Mouse (Mus musculus): ENCODE data around the gene Actr2. TPM values are rescaled to one million over a fixed set of nuclear protein-coding genes. Genes with fewer than 3 reads are reported as not detected.
"Not testable (repeated sequence)": the region's sequence is repeated elsewhere in the genome, so short reads cannot be mapped to it uniquely, and the experiment has no call there.

Gene Actr2
- polyA plus RNA-seq, 1 experiment from 2014 or later, result 78.0 TPM

- not testable (repeated sequence) for ATAC-seq (ENCODE audit: insufficient read depth, low FRiP score, low TSS enrichment); H3K4me1 ChIP-seq (ENCODE audit: control insufficient read depth, insufficient read depth, low read length); H3K27me3 ChIP-seq (ENCODE audit: control insufficient read depth, insufficient read depth, low read length); H3K4me3 ChIP-seq (ENCODE audit: low read depth, low read length); H3K4me2 ChIP-seq (ENCODE audit: low read depth); H3K27ac ChIP-seq (ENCODE audit: low read depth, low read length); H3K9me3 ChIP-seq (ENCODE audit: control insufficient read depth, low read length); H3K36me3 ChIP-seq (ENCODE audit: control insufficient read depth, insufficient read depth, low read length); DNase-seq (ENCODE audit: low spot score); H3K9ac ChIP-seq (ENCODE audit: low read length)
- WGBS, result 89% methylated on average over 4 of the region's 4 CpGs
Observed at GRCm38 (mm10) chr11:20143687-20144086, 31.0 kb upstream of the Actr2 start.

GRCm38 (mm10) chr11:20142516-20142915 is 29.8 kb upstream of the Actr2 start:
- no peaks in the 10 kb centered on the region for H3K4me1 ChIP-seq (ENCODE audit: control insufficient read depth, insufficient read depth, low read length)
- 93% methylated on average over 5 of the region's 5 CpGs for WGBS

GRCm38 (mm10) chr11:20140286-20140685 is 27.6 kb upstream of the Actr2 start:
- 87% methylated on average over 5 of the region's 5 CpGs for WGBS
- no peak for DNase-seq (ENCODE audit: low spot score)

More at GRCm38 (mm10) chr11:20142516-20142915, 29.8 kb upstream of the Actr2 start:
- H3K9ac ChIP-seq (ENCODE audit: low read length), result no peak overlapping the region
- no peaks in the 10 kb centered on the region for H3K27me3 ChIP-seq (ENCODE audit: control insufficient read depth, insufficient read depth, low read length)
- H3K27ac ChIP-seq (ENCODE audit: low read depth, low read length), result no peak overlapping the region
- DNase-seq (ENCODE audit: low spot score) (no peak), ATAC-seq (ENCODE audit: insufficient read depth, low FRiP score, low TSS enrichment) (no peak)
- H3K36me3 ChIP-seq (ENCODE audit: control insufficient read depth, insufficient read depth, low read length), result no peaks in the 10 kb centered on the region
- no peak overlapping the region for H3K4me3 ChIP-seq (ENCODE audit: low read depth, low read length)
- H3K4me2 ChIP-seq (ENCODE audit: low read depth), result no peak overlapping the region
- no peaks in the 10 kb centered on the region for H3K9me3 ChIP-seq (ENCODE audit: control insufficient read depth, low read length)

GRCm38 (mm10) chr11:20139711-20140110 is 27.0 kb upstream of the Actr2 start:
- ATAC-seq (ENCODE audit: insufficient read depth, low FRiP score, low TSS enrichment), result no peak
- Histone ChIP-seq H3K9me3 (ENCODE audit: control insufficient read depth, low read length) (no peaks in the 10 kb centered on the region), H3K27me3 (ENCODE audit: control insufficient read depth, insufficient read depth, low read length) (no peaks in the 10 kb centered on the region), H3K4me1 (ENCODE audit: control insufficient read depth, insufficient read depth, low read length) (no peaks in the 10 kb centered on the region), H3K36me3 (ENCODE audit: control insufficient read depth, insufficient read depth, low read length) (no peaks in the 10 kb centered on the region), H3K4me3 (ENCODE audit: low read depth, low read length) (no peak overlapping the region), H3K27ac (ENCODE audit: low read depth, low read length) (no peak overlapping the region), H3K4me2 (ENCODE audit: low read depth) (no peak overlapping the region), H3K9ac (ENCODE audit: low read length) (no peak overlapping the region)
- no peak for DNase-seq (ENCODE audit: low spot score)
- 90% methylated on average over 2 of the region's 2 CpGs for WGBS

More at GRCm38 (mm10) chr11:20140286-20140685, 27.6 kb upstream of the Actr2 start:
- Histone ChIP-seq H3K4me3 (ENCODE audit: low read depth, low read length) (no peak overlapping the region), H3K4me1 (ENCODE audit: control insufficient read depth, insufficient read depth, low read length) (no peaks in the 10 kb centered on the region), H3K9me3 (ENCODE audit: control insufficient read depth, low read length) (no peaks in the 10 kb centered on the region), H3K9ac (ENCODE audit: low read length) (no peak overlapping the region), H3K4me2 (ENCODE audit: low read depth) (no peak overlapping the region), H3K27ac (ENCODE audit: low read depth, low read length) (no peak overlapping the region), H3K36me3 (ENCODE audit: control insufficient read depth, insufficient read depth, low read length) (no peaks in the 10 kb centered on the region), H3K27me3 (ENCODE audit: control insufficient read depth, insufficient read depth, low read length) (no peaks in the 10 kb centered on the region)
- no peak for ATAC-seq (ENCODE audit: insufficient read depth, low FRiP score, low TSS enrichment)

GRCm38 (mm10) chr11:20138498-20139208 is 25.9 kb upstream of the Actr2 start:
- H3K4me1 ChIP-seq (ENCODE audit: control insufficient read depth, insufficient read depth, low read length), result no peaks in the 10 kb centered on the region
- H3K9ac ChIP-seq (ENCODE audit: low read length), result no peak overlapping the region
- H3K36me3 ChIP-seq (ENCODE audit: control insufficient read depth, insufficient read depth, low read length), result no peaks in the 10 kb centered on the region
- no peaks in the 10 kb centered on the region for H3K27me3 ChIP-seq (ENCODE audit: control insufficient read depth, insufficient read depth, low read length)
- 90% methylated on average over 6 of the region's 6 CpGs for WGBS
- no peak for ATAC-seq (ENCODE audit: insufficient read depth, low FRiP score, low TSS enrichment)
- H3K4me3 ChIP-seq (ENCODE audit: low read depth, low read length), result no peak overlapping the region
- no peaks in the 10 kb centered on the region for H3K9me3 ChIP-seq (ENCODE audit: control insufficient read depth, low read length)
- DNase-seq (ENCODE audit: low spot score), result no peak
- H3K4me2 ChIP-seq (ENCODE audit: low read depth), result no peak overlapping the region
- H3K27ac ChIP-seq (ENCODE audit: low read depth, low read length), result no peak overlapping the region

GRCm38 (mm10) chr11:20137872-20138271 is 25.2 kb upstream of the Actr2 start:
- H3K27me3 ChIP-seq (ENCODE audit: control insufficient read depth, insufficient read depth, low read length), result no peaks in the 10 kb centered on the region
- H3K27ac ChIP-seq (ENCODE audit: low read depth, low read length), result no peak overlapping the region
- 90% methylated on average over 2 of the region's 2 CpGs for WGBS
- DNase-seq (ENCODE audit: low spot score) (no peak), ATAC-seq (ENCODE audit: insufficient read depth, low FRiP score, low TSS enrichment) (no peak)
- H3K4me1 ChIP-seq (ENCODE audit: control insufficient read depth, insufficient read depth, low read length), result no peaks in the 10 kb centered on the region
- no peak overlapping the region for H3K4me3 ChIP-seq (ENCODE audit: low read depth, low read length)
- no peak overlapping the region for H3K4me2 ChIP-seq (ENCODE audit: low read depth)
- no peaks in the 10 kb centered on the region for H3K9me3 ChIP-seq (ENCODE audit: control insufficient read depth, low read length)
- no peaks in the 10 kb centered on the region for H3K36me3 ChIP-seq (ENCODE audit: control insufficient read depth, insufficient read depth, low read length)
- no peak overlapping the region for H3K9ac ChIP-seq (ENCODE audit: low read length)

GRCm38 (mm10) chr11:20136314-20136713 is 23.6 kb upstream of the Actr2 start:
- no peak for ATAC-seq (ENCODE audit: insufficient read depth, low FRiP score, low TSS enrichment)
- Histone ChIP-seq H3K4me3 (ENCODE audit: low read depth, low read length) (no peak overlapping the region), H3K9ac (ENCODE audit: low read length) (no peak overlapping the region), H3K9me3 (ENCODE audit: control insufficient read depth, low read length) (no peaks in the 10 kb centered on the region), H3K27ac (ENCODE audit: low read depth, low read length) (no peak overlapping the region), H3K4me2 (ENCODE audit: low read depth) (no peak overlapping the region), H3K4me1 (ENCODE audit: control insufficient read depth, insufficient read depth, low read length) (no peaks in the 10 kb centered on the region), H3K36me3 (ENCODE audit: control insufficient read depth, insufficient read depth, low read length) (no peaks in the 10 kb centered on the region), H3K27me3 (ENCODE audit: control insufficient read depth, insufficient read depth, low read length) (no peaks in the 10 kb centered on the region)
- 85% methylated on average over 6 of the region's 6 CpGs for WGBS
- DNase-seq (ENCODE audit: low spot score), result no peak

GRCm38 (mm10) chr11:20134869-20135268 is 22.2 kb upstream of the Actr2 start:
- not testable (repeated sequence) for H3K27ac ChIP-seq (ENCODE audit: low read depth, low read length); H3K4me2 ChIP-seq (ENCODE audit: low read depth); H3K4me3 ChIP-seq (ENCODE audit: low read depth, low read length); DNase-seq (ENCODE audit: low spot score); H3K9me3 ChIP-seq (ENCODE audit: control insufficient read depth, low read length); H3K36me3 ChIP-seq (ENCODE audit: control insufficient read depth, insufficient read depth, low read length); H3K27me3 ChIP-seq (ENCODE audit: control insufficient read depth, insufficient read depth, low read length); H3K9ac ChIP-seq (ENCODE audit: low read length); ATAC-seq (ENCODE audit: insufficient read depth, low FRiP score, low TSS enrichment); H3K4me1 ChIP-seq (ENCODE audit: control insufficient read depth, insufficient read depth, low read length)
- WGBS, result 70% methylated on average over 3 of the region's 3 CpGs

- Histone ChIP-seq H3K9me3 (ENCODE audit: control insufficient read depth, low read length) (no peaks in the 10 kb centered on the region), H3K27me3 (ENCODE audit: control insufficient read depth, insufficient read depth, low read length) (no peaks in the 10 kb centered on the region), H3K9ac (ENCODE audit: low read length) (no peak overlapping the region), H3K4me1 (ENCODE audit: control insufficient read depth, insufficient read depth, low read length) (no peaks in the 10 kb centered on the region), H3K27ac (ENCODE audit: low read depth, low read length) (no peak overlapping the region), H3K4me3 (ENCODE audit: low read depth, low read length) (no peak overlapping the region), H3K4me2 (ENCODE audit: low read depth) (no peak overlapping the region), H3K36me3 (ENCODE audit: control insufficient read depth, insufficient read depth, low read length) (no peaks in the 10 kb centered on the region)
- WGBS, result 83% methylated on average over 1 of the region's 1 CpGs
- DNase-seq (ENCODE audit: low spot score), result no peak
- ATAC-seq (ENCODE audit: insufficient read depth, low FRiP score, low TSS enrichment), result no peak
Observed at GRCm38 (mm10) chr11:20133721-20134120, 21.0 kb upstream of the Actr2 start.

Data from neural tube, embryonic 11.5 days (tissue).